Mouse (Mus musculus) spleen, postnatal 36 days (tissue): ENCODE results near the gene Ptgdr.
"Not testable (repeated sequence)": the region's sequence is repeated elsewhere in the genome, so short reads cannot be mapped to it uniquely, and the experiment has no call there.

Experiments used
- DNase-seq, 2 experiments: peaks; one replicate each; pipeline ENCODE4 v3.0.0; 2022; ENCODE audit warnings: low spot score in 2 of 2, mixed read lengths in 1 of 2

Ptgdr gene

DNA sequence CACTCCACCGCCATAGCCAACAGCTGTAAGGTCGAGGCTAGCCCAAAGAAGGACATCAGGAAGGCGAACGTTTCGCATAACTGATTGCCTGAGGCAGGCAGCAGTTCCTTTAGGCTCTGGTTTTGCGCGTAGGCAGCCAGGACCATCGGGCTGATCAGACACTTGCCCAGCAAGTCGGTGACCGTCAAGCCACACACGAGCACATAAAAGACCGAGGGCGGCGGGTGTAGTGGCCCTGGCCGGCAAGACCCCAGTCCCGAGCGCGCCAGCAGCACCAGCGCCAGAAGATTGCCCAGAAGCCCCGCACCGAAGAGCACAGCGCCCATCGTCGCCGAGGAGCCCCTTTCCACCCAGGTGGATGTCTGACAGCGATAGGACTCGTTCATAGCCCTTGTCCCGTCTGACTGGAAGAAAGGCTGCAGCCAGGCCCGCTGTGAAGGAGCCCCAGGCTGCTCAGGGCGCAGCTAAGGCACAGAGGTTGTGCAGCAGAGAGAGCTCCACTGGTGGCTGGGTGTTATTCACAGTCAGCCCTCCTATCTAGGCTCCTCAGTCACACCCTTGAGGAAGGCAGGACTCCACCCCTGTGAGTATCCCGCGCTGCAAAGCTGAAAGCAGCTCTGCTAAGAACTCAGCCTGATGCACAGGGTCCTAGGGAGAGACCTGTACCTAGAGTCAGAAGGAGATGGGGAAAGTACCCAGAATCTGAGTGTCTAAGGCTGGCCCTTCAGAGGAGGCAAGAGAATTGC, at the start of gene Ptgdr:
Gene Ptgdr, minus strand, starts transcription at position 508 of the 746 bp plus-strand sequence.
- no peak for DNase-seq

DNA sequence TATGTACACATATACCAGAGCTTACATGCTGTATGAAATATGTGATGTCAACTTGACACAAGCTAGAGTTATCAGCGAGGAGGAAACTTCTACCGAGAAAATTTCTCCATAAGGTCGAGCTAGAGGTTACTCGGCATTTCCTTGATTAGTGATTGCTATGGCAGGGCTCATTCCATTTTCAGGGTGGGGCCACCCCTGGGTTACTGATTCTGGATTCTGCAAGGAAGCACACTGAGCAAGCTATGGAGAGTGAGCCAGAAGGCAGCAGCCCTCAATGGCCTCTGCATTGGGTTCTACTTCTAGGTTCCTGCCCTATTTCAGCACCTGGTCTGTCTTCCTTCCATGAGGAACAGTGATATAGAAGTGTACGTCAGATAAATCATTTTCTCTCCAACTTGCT, 48.6 kb upstream of the Ptgdr start:
- DNase-seq, result no peak

DNA sequence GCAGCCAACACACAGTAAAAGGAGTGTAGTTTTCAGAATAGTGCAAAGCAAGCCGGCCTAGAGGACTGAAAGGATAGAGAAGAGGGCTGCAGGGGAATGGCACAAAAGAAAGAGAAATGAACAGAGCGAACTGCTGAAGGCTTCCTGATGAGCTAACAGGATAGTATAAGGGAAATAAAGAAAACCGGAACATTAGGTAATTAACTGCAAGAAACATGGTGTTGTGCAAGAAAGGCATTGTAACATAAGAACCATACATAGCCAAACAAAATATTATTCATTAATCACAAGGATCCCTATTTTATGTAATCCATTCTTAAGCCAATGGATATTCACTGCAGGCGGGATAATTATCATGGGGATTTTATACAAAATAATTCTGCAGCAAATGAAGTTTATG, 45.0 kb upstream of the Ptgdr start:
- no peak for DNase-seq

DNA sequence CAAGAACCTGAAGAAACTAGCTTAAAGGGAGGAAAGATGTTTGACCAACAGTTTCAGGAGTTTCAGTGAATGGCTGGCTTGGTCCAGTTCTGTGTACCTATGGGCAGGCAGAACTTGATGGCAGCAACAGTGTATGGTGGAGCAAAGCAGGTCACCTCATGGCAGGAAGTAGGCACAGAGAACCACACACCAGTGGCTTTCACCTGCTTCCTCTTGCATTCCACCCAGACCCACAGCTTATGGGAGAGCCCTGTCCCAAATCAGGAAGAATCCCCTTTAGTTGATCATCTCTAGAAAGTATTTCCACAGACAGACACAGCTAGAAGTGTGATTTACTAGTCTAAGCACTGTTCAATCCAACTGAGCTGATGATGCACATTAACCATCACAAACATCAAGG, 42.6 kb upstream of the Ptgdr start:
- not testable (repeated sequence) for DNase-seq

DNA sequence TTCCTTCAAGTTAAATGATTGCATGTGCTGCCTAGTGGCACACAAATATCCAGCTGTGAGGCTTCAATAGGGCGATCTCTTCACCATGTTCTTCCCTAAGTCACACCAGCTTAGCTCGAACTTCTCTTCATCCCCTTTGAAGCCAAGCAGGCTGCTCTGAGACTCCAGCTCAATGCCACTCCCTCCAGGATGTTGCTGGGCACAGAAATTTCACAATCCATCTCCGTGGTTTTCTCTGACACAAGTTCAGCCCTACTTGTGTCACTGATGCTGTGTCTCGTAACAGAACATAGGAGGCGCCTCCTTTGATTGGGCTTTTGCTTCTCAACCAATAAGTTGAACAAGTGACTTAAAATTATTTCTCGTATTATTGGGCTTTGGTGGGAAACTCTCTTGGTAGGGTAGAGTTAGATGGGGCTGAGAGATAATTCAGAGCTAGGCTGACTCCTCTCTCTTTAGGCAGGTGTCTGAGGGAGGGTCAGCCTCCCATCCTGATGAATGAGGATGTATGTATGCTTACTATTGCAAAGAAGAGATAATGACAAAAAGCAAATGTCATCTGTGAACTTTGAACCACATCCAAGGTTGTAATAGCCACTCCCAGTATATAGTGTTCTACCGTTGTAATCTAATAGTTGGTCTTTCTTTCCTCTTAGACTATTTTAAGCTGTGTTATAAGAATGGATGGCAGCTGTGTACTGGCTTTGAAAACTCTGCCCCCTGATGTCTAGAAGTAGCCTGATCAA, 32.4 kb upstream of the Ptgdr start:
- DNase-seq, result peak in 1 of 2 experiments; percentile 1

DNA sequence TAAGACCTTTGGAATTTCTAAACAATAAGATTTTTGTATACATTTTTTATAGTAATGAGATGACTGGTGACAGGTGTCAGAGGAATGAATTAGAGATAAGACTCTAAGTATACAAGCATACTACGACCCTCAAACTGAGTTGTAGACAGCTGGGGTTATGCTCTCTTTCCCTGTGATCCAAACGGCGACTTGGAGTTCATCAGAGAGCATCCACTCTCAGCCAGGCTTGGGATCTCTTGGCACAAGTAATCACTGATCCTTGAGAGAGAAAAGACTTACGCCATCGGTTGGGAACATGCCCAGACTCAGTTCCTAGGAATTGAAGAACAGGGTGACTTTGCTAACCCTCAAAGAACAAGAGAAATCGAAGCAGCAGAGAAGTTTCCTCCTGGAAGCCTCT, 10.5 kb upstream of the Ptgdr start:
- no peak for DNase-seq

DNA sequence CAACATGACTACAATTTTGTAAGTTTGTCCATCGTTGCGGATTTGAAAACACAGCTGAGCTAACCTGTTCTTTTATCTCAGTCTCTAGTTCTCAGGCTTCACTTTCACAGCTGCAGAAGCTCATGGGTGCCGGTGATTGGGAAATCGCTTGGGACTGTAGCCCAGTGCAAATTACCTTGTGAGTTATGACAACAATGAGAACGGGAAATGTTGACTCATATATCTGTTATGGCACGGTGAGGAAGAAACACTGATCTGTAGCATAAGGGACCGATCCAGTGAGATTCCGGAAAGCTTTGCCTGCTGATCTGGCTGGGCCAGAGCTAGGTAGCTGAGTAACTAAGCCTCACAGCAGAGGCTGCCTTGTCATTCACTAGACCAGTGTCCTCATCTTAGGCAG, 6.5 kb upstream of the Ptgdr start:
- DNase-seq, result no peak

DNA sequence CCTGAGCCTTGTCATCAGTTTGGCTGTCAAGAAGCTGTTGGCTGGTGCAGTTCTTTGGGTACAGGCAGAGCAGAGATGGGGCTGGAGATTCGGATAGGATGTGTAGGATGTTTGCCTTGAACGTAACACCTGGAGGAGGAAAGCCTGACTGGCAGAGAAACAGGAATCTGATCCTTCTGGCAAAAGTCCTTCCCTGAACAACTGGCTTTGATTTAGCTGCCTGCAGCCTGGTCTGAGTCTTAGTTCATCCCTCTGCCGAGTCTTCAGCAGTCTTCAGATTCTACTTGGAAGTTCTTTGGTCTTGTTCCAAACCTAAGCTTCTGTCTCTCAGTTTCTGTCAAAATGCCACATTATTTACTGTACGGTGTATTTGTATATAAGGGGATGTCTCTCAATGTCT, 3.9 kb upstream of the Ptgdr start:
- DNase-seq, result no peak

DNA sequence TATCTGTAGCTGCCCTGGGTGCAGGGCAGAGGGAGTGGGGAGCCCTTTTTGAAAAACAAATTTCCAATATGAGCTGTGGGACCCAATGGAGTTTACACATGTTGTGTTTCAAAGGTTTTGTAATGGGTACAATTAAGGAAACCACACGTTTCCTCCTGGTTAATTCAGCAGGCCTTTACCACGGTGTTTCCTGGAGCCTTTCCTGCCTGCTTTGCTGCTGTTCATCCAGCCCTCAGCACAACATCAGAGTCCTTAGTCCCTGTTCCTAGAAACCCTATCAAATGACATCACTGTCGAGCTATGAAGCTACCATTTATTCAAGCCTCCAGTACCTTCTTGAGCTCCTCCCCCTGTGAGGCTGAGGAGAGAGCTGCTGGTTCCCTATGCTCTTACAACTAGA, 2.0 kb upstream of the Ptgdr start:
- DNase-seq, result no peak

DNA sequence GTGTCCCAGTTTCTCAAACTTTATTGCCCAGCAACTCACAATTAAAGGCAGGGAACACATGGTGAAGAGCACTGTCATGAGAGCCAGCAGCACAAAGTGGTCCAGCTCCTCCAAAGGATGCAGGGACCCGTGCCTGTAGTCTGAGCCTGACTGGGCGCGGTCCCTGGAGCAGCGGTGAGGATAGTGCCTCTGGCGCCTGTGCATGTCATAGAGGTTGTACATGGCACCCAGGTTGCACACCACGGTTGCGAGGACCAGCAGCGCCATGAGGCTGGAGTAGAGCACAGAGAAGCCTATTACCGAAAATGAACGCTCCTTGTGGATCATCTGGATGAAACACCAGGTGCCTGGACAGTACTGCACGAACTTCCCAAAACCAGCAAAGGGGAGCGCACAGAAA, 803 bp downstream of the Ptgdr start:
- DNase-seq, result no peak

DNA sequence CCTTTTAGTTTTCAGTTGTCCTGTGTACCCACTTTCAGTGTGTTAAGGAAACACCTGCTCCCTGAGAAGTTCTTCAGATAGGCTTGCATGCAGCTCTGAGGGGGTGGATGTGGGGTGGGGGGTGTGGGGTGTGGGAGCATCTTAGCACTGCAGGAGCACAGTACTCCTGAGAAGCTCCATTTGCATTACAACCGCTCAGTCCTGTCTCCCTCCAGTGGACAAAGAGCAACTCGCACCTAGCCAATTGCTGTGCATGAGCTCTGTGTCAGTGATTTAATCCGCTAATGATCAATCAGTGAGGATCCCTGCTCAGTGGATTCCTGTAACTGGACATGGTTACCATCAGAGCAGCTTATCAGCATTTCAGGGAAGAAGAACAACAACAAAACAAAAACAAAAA, 8.5 kb downstream of the Ptgdr start:
- DNase-seq, result not testable (repeated sequence)

DNA sequence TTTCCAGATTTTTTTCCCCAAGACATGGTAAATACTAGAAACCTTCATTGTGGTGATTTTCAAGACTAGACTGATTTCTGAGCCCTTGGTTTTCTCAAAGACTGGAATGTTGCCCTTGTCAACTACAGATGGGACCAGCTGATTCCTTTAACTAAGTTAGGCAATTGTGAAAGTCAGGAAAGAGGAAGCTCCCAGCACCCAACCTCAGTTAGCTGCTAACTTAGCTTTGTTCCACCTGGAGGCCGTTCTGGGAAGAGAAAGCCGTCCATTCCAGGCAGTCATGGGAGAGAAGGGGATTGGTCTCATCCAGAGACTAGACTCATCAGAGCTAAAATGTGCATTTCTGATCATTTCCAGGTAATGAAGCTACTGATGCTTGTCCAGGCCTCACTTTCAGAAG, 11.4 kb downstream of the Ptgdr start:
- no peak for DNase-seq

DNA sequence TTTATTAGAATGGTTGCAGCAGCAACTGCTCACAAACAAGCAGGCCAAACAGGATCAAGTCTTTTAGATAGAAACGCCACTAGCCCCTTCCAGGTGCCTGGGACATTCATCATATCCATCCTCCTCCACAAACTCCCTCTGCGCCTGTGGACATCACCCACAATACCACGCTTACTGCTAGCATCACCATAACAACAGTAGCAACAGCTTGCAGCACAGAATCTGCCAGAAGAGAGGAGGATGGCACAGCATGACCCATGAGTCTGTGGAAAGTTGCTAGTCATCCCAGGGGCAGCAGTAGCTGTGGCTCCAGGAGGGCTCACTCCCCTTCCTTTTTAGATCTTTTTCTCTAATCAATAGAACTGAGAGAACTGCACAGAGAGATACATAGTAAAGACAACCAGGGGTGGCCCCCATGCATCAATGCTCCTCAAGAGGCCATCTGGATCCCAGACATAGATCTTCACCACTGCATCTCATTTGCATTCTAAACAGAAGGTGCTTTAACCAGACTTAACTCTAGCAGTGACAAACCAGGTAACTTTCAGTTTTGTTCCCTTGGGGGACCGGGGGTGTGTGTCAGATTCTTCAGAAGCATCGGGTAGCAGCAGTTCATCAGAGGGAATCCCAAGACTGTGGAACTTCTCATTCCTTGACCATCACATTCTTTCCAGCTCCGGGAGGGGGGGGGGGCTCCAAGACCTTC, 12.5 kb downstream of the Ptgdr start:
- no peak for DNase-seq

DNA sequence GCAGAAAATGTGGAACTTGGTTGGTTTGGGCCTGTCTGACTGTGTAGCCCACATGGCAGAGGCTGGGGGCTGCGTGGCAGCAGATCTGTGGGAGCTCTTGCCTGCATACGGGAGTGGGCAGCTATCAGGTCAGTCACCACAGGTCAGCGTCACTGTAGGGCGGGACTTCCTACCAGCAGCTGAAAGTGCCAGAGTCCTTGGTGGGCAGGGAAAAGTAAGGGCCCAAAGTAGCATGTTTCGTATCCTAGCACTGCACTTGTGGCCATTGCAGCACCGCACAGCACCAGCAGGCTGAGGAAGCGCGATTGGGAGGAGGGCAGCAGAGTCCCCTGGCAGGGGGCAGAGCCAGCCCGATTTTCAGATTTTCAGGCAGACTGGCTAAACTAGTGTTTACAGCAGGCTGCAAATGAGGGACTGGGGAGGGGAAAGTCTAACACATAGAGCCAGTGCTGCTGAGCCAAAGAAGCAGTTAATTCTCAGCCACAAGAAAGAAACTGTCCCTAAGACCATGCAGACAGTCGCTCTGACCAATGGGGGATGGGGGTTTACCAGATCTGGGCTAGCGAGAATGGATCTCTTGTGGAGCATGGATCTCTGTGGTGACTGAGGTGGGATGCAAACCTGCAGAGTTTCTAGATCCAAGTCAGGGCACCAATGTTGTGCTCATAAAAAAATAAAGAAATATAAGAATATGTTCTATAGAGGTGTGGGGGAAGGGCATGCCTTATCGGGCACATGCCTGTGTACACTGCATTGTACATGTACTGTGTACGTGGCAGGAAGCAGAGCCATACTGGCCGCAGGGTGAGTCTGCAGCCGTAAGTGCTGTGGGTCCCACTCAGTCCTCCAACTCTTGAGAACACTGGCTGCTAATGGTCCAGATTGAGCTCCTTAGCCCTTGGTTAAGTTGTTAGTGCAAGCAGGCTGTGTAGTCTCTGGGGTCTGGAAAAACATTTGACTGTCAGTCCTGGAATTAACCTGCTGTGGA, 15.1 kb downstream of the Ptgdr start:
- DNase-seq, result no peak

DNA sequence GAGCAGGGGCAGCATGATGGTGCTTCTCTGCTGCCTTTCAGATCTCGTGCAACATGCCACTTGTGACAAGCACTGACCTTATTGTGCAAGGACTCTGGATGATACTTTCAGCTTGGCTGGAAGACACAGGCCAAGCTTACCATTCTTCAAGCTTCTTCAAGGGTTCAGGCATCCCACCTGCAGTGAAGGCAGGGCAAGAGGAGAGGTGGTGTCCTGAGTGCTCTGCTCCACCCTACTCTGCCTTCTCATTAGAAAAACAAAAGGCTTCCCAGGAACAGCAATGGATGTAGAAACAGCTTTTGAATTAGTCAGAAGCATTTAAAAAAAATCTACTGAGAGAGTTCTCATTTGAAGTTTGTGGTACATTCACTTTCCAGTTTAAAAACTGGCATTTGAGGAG, 20.5 kb downstream of the Ptgdr start:
- DNase-seq, result no peak

DNA sequence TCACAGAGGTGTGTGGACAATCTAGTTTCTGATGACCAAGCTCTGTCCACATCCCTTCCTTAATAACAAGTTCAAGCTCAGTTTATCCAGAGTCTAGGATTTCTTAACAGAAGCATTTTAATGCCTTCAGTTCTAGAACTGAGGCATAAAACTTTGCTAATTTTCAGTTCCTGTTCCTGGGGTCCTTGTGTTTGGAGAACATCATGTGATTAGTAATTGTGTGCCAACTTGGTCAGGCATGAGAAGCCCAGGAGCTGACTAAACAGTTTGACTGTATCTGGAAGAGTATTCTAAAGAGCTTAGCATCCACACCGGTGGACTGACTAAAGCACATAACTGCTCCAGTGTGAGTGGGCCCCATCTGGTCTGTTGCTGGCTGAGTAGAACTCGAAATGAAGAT, 24.0 kb downstream of the Ptgdr start:
- no peak for DNase-seq

DNA sequence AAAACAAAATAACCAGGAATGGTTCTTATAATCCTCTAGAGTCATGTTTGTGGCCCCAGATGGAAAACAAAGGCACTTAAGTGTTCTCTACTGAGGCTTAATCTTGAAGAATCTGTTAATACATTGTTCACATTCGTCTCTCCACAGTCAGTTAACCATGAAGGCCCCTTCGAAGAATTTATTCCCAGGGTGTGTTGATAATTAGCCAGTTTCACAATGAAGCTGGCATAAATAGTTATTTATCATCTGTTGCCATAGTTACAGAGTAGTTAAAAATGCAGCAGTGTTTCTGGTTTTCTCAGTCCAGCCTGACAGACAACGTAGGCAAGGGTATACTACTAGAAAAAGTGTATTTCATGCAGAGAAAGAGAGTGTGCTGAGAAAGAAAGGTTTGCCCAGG, 25.0 kb downstream of the Ptgdr start:
- DNase-seq, result not testable (repeated sequence)

DNA sequence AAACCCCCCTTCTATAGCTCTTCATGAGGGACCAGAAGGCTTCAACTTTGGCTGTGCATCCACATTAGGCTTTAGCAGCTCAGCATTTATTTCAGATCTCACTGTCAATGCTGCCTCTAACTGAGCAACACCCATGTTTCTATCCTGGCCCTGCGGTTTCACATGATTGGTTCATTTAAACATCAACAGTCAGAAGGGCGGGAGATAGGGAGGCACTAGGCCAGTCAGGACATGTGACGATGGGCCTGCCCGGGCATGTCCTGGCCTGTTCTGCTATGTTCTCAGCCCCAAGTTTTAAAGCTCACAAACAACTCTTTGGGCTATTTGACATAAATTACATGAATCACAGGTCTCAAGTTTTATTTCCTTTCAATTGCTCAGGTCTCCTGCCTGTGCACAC, 26.1 kb downstream of the Ptgdr start:
- DNase-seq, result not testable (repeated sequence)

DNA sequence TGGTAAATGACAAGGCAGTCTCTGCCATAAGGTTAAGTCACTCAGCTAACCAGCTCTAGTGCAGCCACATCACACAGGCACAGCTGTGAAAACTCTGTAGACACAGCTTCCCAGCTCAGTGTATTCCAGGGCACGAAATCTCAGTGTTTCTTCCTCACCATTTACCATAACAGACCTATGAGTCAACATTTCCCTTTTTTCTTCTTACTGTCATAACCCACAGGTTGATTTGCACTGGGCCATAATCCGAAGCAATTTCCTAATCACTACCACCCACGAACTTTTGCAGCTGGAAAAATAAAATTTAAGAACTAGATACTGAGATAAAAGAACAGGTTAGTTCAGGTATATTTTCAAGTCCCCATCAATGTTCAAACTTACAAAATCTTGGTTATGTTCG, 31.4 kb downstream of the Ptgdr start:
- DNase-seq, result no peak

DNA sequence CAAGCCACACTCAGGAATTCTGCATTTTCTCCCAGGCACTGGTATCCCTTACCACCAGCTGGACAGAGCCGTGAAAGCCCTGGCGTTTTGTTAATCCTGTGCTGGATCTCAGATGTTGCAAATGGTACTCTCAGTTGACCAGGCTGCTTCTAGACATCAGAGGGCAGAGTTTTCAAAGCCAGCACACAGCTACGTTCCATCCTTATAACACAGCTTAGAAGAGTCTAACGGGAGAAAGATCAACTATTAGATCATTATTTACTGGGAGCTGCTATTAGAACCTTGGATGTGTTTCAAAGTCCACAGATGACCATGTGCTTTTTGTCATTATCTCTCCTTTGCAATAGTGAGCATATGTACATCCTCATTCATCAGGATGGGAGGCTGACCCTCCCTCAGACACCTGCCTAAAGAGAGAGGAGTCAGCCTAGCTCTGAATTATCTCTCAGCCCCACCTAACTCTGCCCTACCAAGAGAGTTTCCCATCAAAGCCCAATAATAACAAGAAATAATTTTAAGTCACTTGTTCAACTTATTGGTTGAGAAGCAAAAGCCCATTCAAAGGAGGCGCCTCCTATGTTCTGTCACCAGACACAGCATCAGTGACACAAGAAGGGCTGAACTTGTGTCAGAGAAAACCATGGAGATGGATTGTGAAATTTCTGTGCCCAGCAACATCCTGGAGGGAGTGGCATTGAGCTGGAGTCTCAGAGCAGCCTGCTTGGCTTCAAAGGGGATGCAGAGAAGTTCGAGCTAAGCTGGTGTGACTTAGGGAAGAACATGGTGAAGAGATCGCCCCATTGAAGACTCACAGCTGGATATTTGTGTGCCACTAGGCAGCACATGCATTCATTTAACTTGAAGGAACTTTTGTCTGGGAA, 37.8 kb downstream of the Ptgdr start:
- no peak for DNase-seq

DNA sequence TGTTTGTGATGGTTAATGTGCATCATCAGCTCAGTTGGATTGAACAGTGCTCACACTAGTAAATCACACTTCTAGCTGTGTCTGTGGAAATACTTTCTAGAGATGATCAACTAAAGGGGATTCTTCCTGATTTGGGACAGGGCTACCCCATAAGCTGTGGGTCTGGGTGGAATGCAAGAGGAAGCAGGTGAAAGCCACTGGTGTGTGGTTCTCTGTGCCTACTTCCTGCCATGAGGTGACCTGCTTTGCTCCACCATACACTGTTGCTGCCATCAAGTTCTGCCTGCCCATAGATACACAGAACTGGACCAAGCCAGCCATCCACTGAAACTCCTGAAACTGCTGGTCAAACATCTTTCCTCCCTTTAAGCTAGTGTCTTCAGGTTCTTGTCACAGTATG, 46.0 kb downstream of the Ptgdr start:
- not testable (repeated sequence) for DNase-seq
